Mouse (Mus musculus): Measurements from ENCODE around the gene Zfp958. TPM values are rescaled to one million over a fixed set of nuclear protein-coding genes. Genes with fewer than 3 reads are reported as not detected.

Gene Zfp958
- polyA plus RNA-seq (2015; fragmentation: Nextera tagmentation; extraction: Ambion mirVana), result 9.3 and 9.6 TPM in 2 replicates

DNA sequence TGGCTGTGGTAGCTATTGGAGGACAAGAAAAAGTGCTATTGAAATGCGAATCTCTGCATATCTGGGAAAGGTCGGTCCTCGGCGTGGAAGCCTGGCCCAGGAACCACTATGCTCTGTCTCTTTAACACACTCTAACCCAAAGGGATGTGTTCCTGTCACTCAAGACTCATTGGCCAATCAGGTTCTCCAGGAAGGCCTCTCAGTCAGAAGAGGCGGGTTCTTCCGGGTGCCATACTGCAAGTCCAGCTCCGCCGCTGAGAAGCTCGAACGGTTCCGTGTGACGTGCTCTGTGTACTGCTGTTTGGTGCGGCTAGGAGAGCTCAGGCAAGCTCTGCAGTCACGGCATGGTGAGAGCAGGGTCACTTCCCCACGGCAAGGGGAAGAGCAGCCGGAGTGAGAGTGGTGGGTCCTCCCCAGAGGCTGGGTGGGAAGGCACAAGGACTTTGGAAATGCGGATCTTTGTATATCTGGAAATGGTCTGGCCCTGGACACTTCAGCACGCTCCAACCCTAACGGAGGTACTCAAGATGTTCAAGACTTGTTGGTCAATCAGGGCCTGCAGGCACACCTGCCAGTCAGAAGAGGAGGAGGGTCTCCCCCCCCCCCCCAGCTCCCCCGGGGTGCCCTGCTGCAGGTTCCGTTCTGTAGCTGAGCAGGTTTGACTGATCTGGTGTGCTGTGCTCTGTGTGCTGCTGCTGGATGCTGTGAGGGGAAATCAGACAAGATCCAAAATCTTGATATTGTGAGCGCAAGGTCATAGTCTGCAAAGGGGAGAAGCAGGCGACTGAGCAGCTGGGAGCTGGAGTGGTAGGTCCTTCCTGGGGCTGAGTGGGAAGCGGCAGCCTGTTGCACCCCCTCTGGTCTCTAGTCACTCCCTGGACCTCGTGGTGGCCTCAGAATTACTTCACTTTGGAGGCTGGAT is at the start of gene Zfp958:
TSS of gene Zfp958 (plus strand) at position 236 of the 922 bp plus-strand sequence.
- Histone ChIP-seq H3K4me1 (ENCODE audit: insufficient read depth, low read depth, low read length) (0 out of 2 replicates have a peak, but pooled peaks cover 8% of the 10 kb centered on the region), H3K27me3 (replicated peaks; ENCODE audit: insufficient read depth, low read length) (no peaks in the 10 kb centered on the region), H3K4me3 (ENCODE audit: low read depth, low read length) (peak within 1 kb of the TSS; percentile 75), H3K36me3 (ENCODE audit: insufficient read depth, low read length) (no peaks in the 10 kb centered on the region), H3K4me2 (replicated peaks; ENCODE audit: low read depth, low read length) (peak within 1 kb of the TSS; percentile 80), H3K27ac (ENCODE audit: low read length) (peak within 1 kb of the TSS; percentile 88), H3K9ac (replicated peaks; ENCODE audit: low read depth) (peak within 1 kb of the TSS; percentile 78), H3K9me3 (ENCODE audit: low read length) (no peaks in the 10 kb centered on the region)
- ATAC-seq, result peak; percentile 100
- TF ChIP-seq EP300 (IDR thresholded peaks at IDR 0.05), result no peak
- no peak for TF ChIP-seq CTCF (IDR thresholded peaks at IDR 0.05)
- DNase-seq (ENCODE audit: low spot score), result peak; percentile 99
- WGBS, result under 1% methylated on average over 25 of the region's 25 CpGs

DNA sequence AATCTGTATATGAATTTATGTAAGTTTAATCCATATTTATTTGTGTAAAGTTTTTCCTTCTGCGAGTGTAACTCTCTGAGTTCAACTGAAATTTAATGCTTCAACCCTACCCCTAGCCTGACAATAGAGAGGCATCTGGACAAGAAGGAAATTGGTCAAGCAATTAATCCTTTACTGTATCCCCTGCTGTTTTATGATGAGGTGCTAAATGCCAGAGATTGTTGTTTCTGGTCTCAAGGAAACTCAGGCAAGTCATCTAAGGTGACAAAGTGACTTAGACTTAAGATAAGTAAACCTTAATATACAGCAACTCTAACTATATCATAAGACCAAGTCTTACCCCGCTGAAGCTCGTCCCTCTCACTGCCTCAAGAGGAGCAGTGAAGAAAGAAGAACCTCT is 31.0 kb upstream of the Zfp958 start:
- 59% methylated on average over 3 of the region's 3 CpGs for WGBS
- Histone ChIP-seq H3K9me3 (ENCODE audit: low read length) (no peaks in the 10 kb centered on the region), H3K4me3 (ENCODE audit: low read depth, low read length) (no peak overlapping the region), H3K27ac (ENCODE audit: low read length) (no peak overlapping the region), H3K4me1 (ENCODE audit: insufficient read depth, low read depth, low read length) (no peaks in the 10 kb centered on the region), H3K27me3 (replicated peaks; ENCODE audit: insufficient read depth, low read length) (no peaks in the 10 kb centered on the region), H3K9ac (replicated peaks; ENCODE audit: low read depth) (no peak overlapping the region), H3K36me3 (ENCODE audit: insufficient read depth, low read length) (no peaks in the 10 kb centered on the region), H3K4me2 (replicated peaks; ENCODE audit: low read depth, low read length) (no peak overlapping the region)
- DNase-seq (ENCODE audit: low spot score) (no peak), ATAC-seq (no peak)
- TF ChIP-seq CTCF (IDR thresholded peaks at IDR 0.05) (no peak), EP300 (IDR thresholded peaks at IDR 0.05) (no peak)

DNA sequence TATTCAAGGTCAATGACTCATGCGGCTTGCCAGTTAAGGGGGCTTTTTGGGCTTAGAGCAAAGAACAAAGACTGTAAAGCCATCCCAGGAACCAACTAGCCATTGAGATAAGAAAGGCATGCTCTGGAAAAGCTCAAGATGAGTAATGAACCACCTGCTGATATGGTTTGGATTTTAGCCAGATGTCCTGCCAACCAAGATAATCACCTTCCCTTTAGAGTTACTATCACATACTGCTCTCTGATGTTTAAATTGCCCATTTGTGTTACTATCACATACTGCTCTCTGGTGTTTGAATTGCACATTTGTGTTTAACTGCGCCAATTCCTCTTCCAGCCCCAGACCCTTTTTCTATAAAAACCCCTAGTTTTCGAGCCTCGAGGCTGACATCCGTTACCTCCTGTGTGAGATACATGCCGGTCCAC is 30.2 kb upstream of the Zfp958 start:
- Histone ChIP-seq H3K4me1 (ENCODE audit: insufficient read depth, low read depth, low read length) (no peaks in the 10 kb centered on the region), H3K9ac (replicated peaks; ENCODE audit: low read depth) (no peak overlapping the region), H3K4me3 (ENCODE audit: low read depth, low read length) (no peak overlapping the region), H3K36me3 (ENCODE audit: insufficient read depth, low read length) (no peaks in the 10 kb centered on the region), H3K4me2 (replicated peaks; ENCODE audit: low read depth, low read length) (no peak overlapping the region), H3K27ac (ENCODE audit: low read length) (no peak overlapping the region), H3K9me3 (ENCODE audit: low read length) (no peaks in the 10 kb centered on the region), H3K27me3 (replicated peaks; ENCODE audit: insufficient read depth, low read length) (no peaks in the 10 kb centered on the region)
- DNase-seq (ENCODE audit: low spot score) (no peak), ATAC-seq (no peak)
- 64% methylated on average over 6 of the region's 6 CpGs for WGBS
- TF ChIP-seq CTCF (IDR thresholded peaks at IDR 0.05), result no peak
- no peak for TF ChIP-seq EP300 (IDR thresholded peaks at IDR 0.05)

DNA sequence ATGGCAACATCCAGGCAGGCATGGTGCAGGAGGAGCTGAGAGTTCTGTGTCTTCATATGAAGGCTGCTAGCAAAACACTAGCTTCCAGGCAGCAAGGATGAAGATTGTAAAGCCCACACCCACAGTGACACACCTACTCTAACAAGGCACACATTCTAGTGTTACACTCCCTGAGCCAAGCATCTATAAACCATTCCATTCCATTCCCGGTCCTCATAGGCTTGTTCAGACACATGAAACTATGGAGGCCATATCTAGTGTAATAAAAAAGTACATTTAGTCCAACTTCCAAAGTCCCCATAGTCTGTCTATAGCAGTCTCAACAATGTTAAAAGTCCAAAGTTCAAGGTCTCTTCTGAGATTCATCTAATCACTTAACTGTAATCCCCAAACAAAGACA is 28.3 kb upstream of the Zfp958 start:
- no peak overlapping the region for H3K4me2 ChIP-seq (replicated peaks; ENCODE audit: low read depth, low read length)
- DNase-seq (ENCODE audit: low spot score) (no peak), ATAC-seq (no peak)
- H3K36me3 ChIP-seq (ENCODE audit: insufficient read depth, low read length), result no peaks in the 10 kb centered on the region
- H3K27me3 ChIP-seq (replicated peaks; ENCODE audit: insufficient read depth, low read length), result no peaks in the 10 kb centered on the region
- no peak overlapping the region for H3K27ac ChIP-seq (ENCODE audit: low read length)
- no peaks in the 10 kb centered on the region for H3K4me1 ChIP-seq (ENCODE audit: insufficient read depth, low read depth, low read length)
- no peak overlapping the region for H3K4me3 ChIP-seq (ENCODE audit: low read depth, low read length)
- WGBS, result 73% methylated on average over 1 of the region's 1 CpGs
- H3K9me3 ChIP-seq (ENCODE audit: low read length), result no peaks in the 10 kb centered on the region
- TF ChIP-seq CTCF (IDR thresholded peaks at IDR 0.05) (no peak), EP300 (IDR thresholded peaks at IDR 0.05) (no peak)
- H3K9ac ChIP-seq (replicated peaks; ENCODE audit: low read depth), result no peak overlapping the region

DNA sequence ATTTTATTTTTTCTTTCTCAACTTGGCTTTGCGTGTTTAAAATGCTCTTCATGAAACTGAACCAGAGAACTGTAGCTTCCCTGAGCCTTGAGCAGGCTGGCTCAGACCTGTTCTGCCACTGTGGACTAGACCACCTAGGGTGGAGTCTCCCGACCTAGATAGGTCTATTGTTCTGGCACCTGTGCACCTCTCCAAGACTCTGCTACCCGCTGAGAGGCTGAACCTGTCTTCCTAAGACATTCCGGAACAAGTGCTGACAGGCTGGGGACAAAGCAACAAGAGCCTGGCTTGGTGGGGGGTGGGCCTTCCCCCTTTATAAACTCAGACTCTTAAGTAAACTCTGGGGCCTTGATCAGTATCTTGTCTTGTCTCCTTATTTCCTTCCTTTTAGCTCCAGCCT is 26.6 kb upstream of the Zfp958 start:
- no peaks in the 10 kb centered on the region for H3K27me3 ChIP-seq (replicated peaks; ENCODE audit: insufficient read depth, low read length)
- TF ChIP-seq CTCF (IDR thresholded peaks at IDR 0.05) (no peak), EP300 (IDR thresholded peaks at IDR 0.05) (no peak; the same call in 1 of the 2 replicates)
- 24% methylated on average over 4 of the region's 4 CpGs for WGBS
- no peaks in the 10 kb centered on the region for H3K9me3 ChIP-seq (ENCODE audit: low read length)
- H3K4me1 ChIP-seq (ENCODE audit: insufficient read depth, low read depth, low read length), result no peaks in the 10 kb centered on the region
- H3K4me2 ChIP-seq (replicated peaks; ENCODE audit: low read depth, low read length), result no peak overlapping the region
- peak; percentile 37; the same call in 1 of the 2 replicates for ATAC-seq
- no peaks in the 10 kb centered on the region for H3K36me3 ChIP-seq (ENCODE audit: insufficient read depth, low read length)
- DNase-seq (ENCODE audit: low spot score), result no peak
- no peak overlapping the region for H3K27ac ChIP-seq (ENCODE audit: low read length)
- no peak overlapping the region for H3K4me3 ChIP-seq (ENCODE audit: low read depth, low read length)
- no peak overlapping the region for H3K9ac ChIP-seq (replicated peaks; ENCODE audit: low read depth)

DNA sequence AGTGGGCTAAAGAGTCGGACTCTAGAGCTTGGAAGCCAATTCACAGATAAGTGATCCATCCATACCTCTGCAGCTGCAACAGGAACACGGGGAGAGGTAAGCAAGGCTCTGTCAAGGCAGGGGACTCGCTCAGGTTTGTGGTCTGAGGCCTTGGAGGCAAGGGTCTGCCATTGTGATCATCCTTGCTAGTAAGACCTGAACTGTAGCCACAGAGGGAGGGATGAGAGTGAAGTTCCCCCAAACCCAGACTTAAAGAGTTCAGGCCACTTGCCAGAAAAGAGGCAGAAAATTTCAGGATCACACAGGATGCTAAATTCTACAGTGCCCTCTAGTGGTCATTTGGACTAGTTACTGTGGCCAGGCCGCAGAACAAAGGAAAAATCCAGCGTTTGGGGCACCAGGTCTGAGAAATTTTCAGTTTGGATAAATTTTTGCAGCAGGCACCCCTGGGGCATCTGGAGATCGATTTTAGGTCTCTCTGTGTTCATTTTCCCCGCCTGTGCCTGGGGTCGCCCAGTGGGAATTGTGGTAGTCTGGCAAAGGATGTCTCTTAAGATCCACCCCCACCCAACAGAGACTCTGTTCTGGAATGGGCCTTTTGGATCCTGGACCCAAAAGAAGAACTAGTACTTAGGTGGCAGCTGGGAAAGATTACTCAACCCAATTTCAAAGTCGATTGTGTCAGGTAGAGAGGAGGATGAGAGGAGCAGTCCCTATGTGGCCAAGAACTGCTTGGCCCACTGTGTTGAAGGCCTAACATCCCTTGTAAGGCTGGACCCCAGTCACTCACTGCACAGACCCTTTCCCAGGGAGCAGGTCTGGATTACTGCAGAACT is 24.6 kb upstream of the Zfp958 start:
- no peaks in the 10 kb centered on the region for H3K9me3 ChIP-seq (ENCODE audit: low read length)
- H3K36me3 ChIP-seq (ENCODE audit: insufficient read depth, low read length), result no peaks in the 10 kb centered on the region
- no peaks in the 10 kb centered on the region for H3K27me3 ChIP-seq (replicated peaks; ENCODE audit: insufficient read depth, low read length)
- H3K4me3 ChIP-seq (ENCODE audit: low read depth, low read length), result no peak overlapping the region
- no peaks in the 10 kb centered on the region for H3K4me1 ChIP-seq (ENCODE audit: insufficient read depth, low read depth, low read length)
- TF ChIP-seq CTCF (IDR thresholded peaks at IDR 0.05) (peak; percentile 77), EP300 (IDR thresholded peaks at IDR 0.05) (no peak)
- ATAC-seq (no peak), DNase-seq (ENCODE audit: low spot score) (peak; percentile 83)
- H3K9ac ChIP-seq (replicated peaks; ENCODE audit: low read depth), result no peak overlapping the region
- H3K27ac ChIP-seq (ENCODE audit: low read length), result no peak overlapping the region
- H3K4me2 ChIP-seq (replicated peaks; ENCODE audit: low read depth, low read length), result no peak overlapping the region
- 37% methylated on average over 9 of the region's 9 CpGs for WGBS

Measured in lung, postnatal 0 days (tissue).